Mouse (Mus musculus): Measurements from ENCODE around the gene Nrros.

- TF ChIP-seq POLR2A (IDR thresholded peaks at IDR 0.05; ENCODE audit: borderline replicate concordance, insufficient read depth, low read length) (no peak), CTCF (IDR thresholded peaks at IDR 0.05; ENCODE audit: borderline replicate concordance, insufficient read depth, low read depth, low read length) (no peak)
Measured at GRCm38 (mm10) chr16:32173401-32173800, 8.0 kb upstream of the Nrros start.
